Mouse (Mus musculus): ENCODE results near the gene Ykt6. TPM values are rescaled to one million over a fixed set of nuclear protein-coding genes. Genes with fewer than 3 reads are reported as not detected.

Gene Ykt6
- polyA plus RNA-seq (2014; fragmentation: Illumina TruSeq; extraction: RNeasy Lipid Tissue Mini Kit (QIAGEN cat#74804); ENCODE audit: low read depth, low replicate concordance) = 27.7 TPM

GRCm38 (mm10) chr11:5955546-5956276 is at the start of gene Ykt6:
Gene Ykt6 (plus strand): TSS chr11:5955693.

GRCm38 (mm10) chr11:5949586-5950352 is 5.7 kb upstream of the Ykt6 start, which contains the start of gene Gck:
Gene Gck (minus strand): TSS chr11:5950081.

Other genes starting within 250 kb of the Ykt6 start
- gene Mrps24, start 240.0 kb upstream of the Ykt6 start, polyA plus RNA-seq (2014; fragmentation: Illumina TruSeq; extraction: RNeasy Lipid Tissue Mini Kit (QIAGEN cat#74804); ENCODE audit: low read depth, low replicate concordance) = 2.4 TPM
- 2.2 TPM for gene Urgcp, start 193.3 kb upstream of the Ykt6 start, polyA plus RNA-seq (2014; fragmentation: Illumina TruSeq; extraction: RNeasy Lipid Tissue Mini Kit (QIAGEN cat#74804); ENCODE audit: low read depth, low replicate concordance)
- gene Dbnl, start 167.2 kb upstream of the Ykt6 start, polyA plus RNA-seq (2014; fragmentation: Illumina TruSeq; extraction: RNeasy Lipid Tissue Mini Kit (QIAGEN cat#74804); ENCODE audit: low read depth, low replicate concordance) = 2.0 TPM
- gene Pgam2, start 152.0 kb upstream of the Ykt6 start, polyA plus RNA-seq (2014; fragmentation: Illumina TruSeq; extraction: RNeasy Lipid Tissue Mini Kit (QIAGEN cat#74804); ENCODE audit: low read depth, low replicate concordance) = 10.2 TPM
- gene Polm, start 117.7 kb upstream of the Ykt6 start, polyA plus RNA-seq (2014; fragmentation: Illumina TruSeq; extraction: RNeasy Lipid Tissue Mini Kit (QIAGEN cat#74804); ENCODE audit: low read depth, low replicate concordance) = 0.11 TPM
- 0.69 TPM for gene Aebp1, start 93.7 kb upstream of the Ykt6 start, polyA plus RNA-seq (2014; fragmentation: Illumina TruSeq; extraction: RNeasy Lipid Tissue Mini Kit (QIAGEN cat#74804); ENCODE audit: low read depth, low replicate concordance)
- 0.45 TPM for gene Pold2, start 77.4 kb upstream of the Ykt6 start, polyA plus RNA-seq (2014; fragmentation: Illumina TruSeq; extraction: RNeasy Lipid Tissue Mini Kit (QIAGEN cat#74804); ENCODE audit: low read depth, low replicate concordance)
- not detected for gene Myl7, start 56.9 kb upstream of the Ykt6 start, polyA plus RNA-seq (2014; fragmentation: Illumina TruSeq; extraction: RNeasy Lipid Tissue Mini Kit (QIAGEN cat#74804); ENCODE audit: low read depth, low replicate concordance)
- gene Gck, start 5.6 kb upstream of the Ykt6 start, polyA plus RNA-seq (2014; fragmentation: Illumina TruSeq; extraction: RNeasy Lipid Tissue Mini Kit (QIAGEN cat#74804); ENCODE audit: low read depth, low replicate concordance) = 0.24 TPM
- gene Camk2b, start 110.7 kb downstream of the Ykt6 start, polyA plus RNA-seq (2014; fragmentation: Illumina TruSeq; extraction: RNeasy Lipid Tissue Mini Kit (QIAGEN cat#74804); ENCODE audit: low read depth, low replicate concordance) = 0.45 TPM
- 0.67 TPM for gene A730071L15Rik, start 244.3 kb downstream of the Ykt6 start, polyA plus RNA-seq (2014; fragmentation: Illumina TruSeq; extraction: RNeasy Lipid Tissue Mini Kit (QIAGEN cat#74804); ENCODE audit: low read depth, low replicate concordance)
- 11.7 TPM for gene Nudcd3, start 244.7 kb downstream of the Ykt6 start, polyA plus RNA-seq (2014; fragmentation: Illumina TruSeq; extraction: RNeasy Lipid Tissue Mini Kit (QIAGEN cat#74804); ENCODE audit: low read depth, low replicate concordance)